Mouse (Mus musculus) midbrain, embryonic 13.5 days (tissue): ENCODE data around the gene Haus8. TPM values are rescaled to one million over a fixed set of nuclear protein-coding genes. Genes with fewer than 3 reads are reported as not detected.
"Not testable (repeated sequence)": the region's sequence is repeated elsewhere in the genome, so short reads cannot be mapped to it uniquely, and the experiment has no call there.

ENCODE experiments used
- ATAC-seq: fragments of 200-750 bp; cut with Nextera tagmentation; 2 replicates; pipeline ENCODE4 v1.8.0; 2017; ENCODE audit warnings: mild to moderate bottlenecking, moderate TSS enrichment, moderate library complexity
- H3K27ac ChIP-seq: fragments of 300-500 bp; sonication (generic); 2 replicates; pipeline ENCODE4 v1.5.1; 2015; ENCODE audit warnings: inconsistent platforms, mild to moderate bottlenecking, moderate library complexity
- H3K27me3 ChIP-seq: fragments of 300-500 bp; sonication (generic); 2 replicates; pipeline ENCODE4 v1.6.1; 2015; ENCODE audit warnings: mild to moderate bottlenecking, inconsistent platforms
- H3K36me3 ChIP-seq: fragments of 300-500 bp; sonication (generic); 2 replicates; pipeline ENCODE4 v1.6.1; 2015; ENCODE audit warnings: mild to moderate bottlenecking, inconsistent platforms
- H3K4me1 ChIP-seq: fragments of 300-500 bp; sonication (generic); replicated peaks from 2 replicates; pipeline ENCODE4 v1.6.1; 2015; ENCODE audit warnings: inconsistent platforms
- H3K4me2 ChIP-seq: fragments of 300-500 bp; sonication (generic); replicated peaks from 2 replicates; pipeline ENCODE4 v1.6.1; 2015; ENCODE audit warnings: moderate library complexity, mild to moderate bottlenecking, inconsistent platforms
- H3K4me3 ChIP-seq: fragments of 300-500 bp; sonication (generic); replicated peaks from 2 replicates; pipeline ENCODE4 v1.5.1; 2015; ENCODE audit warnings: mild to moderate bottlenecking, inconsistent platforms
- H3K9ac ChIP-seq: fragments of 300-500 bp; sonication (generic); replicated peaks from 2 replicates; pipeline ENCODE4 v1.6.1; 2015; ENCODE audit warnings: mild to moderate bottlenecking, inconsistent platforms
- H3K9me3 ChIP-seq: fragments of 300-500 bp; sonication (generic); 2 replicates; pipeline ENCODE4 v1.6.1; 2016; ENCODE audit warnings: mild to moderate bottlenecking, inconsistent platforms
- WGBS: fragments of 180-500 bp; shearing (Covaris S2); methylation state at CpG from one replicate; pipeline ENCODE4 v1.1.7; 2015; 5-methylcytosine and 5-hydroxymethylcytosine counted together
- polyA plus RNA-seq: library from polyadenylated mRNA; unstranded; fragments of >200 nt; fragmentation: Nextera tagmentation; extraction: Ambion mirVana; gene quantifications from 2 replicates; pipeline ENCODE4 v1.2.1, GENCODE M21; 2015

The Haus8 gene
- polyA plus RNA-seq: 54.3 and 54.6 TPM in 2 replicates

GRCm38 (mm10) chr8:71272286-71273150, at the start of gene Haus8, which contains the start of gene Myo9b:
Gene Haus8, minus strand, starts transcription at chr8:71272934.
Gene Myo9b, plus strand, starts transcription at chr8:71272714.
- Histone ChIP-seq H3K27me3 (no peaks in the 10 kb centered on the region), H3K4me1 (peaks cover 41% of the 10 kb centered on the region), H3K36me3 (peaks cover 19% of the 10 kb centered on the region; the same call in 1 of the 2 replicates), H3K9ac (peak within 1 kb of the TSS; percentile 81), H3K4me3 (peak within 1 kb of the TSS; percentile 86), H3K9me3 (no peaks in the 10 kb centered on the region), H3K27ac (peak within 1 kb of the TSS; percentile 77), H3K4me2 (peak within 1 kb of the TSS; percentile 89)
- under 1% methylated on average over 84 of the region's 84 CpGs for WGBS
- ATAC-seq: peak; percentile 98

- ATAC-seq, H3K9me3 ChIP-seq, H3K4me2 ChIP-seq, H3K27me3 ChIP-seq, H3K9ac ChIP-seq, H3K4me1 ChIP-seq, H3K4me3 ChIP-seq, H3K27ac ChIP-seq: not testable (repeated sequence)
- H3K36me3 ChIP-seq: peaks cover 60% of the 10 kb centered on the region
- 91% methylated on average over 2 of the region's 2 CpGs for WGBS
These were observed 47.0 kb upstream of the Haus8 start for GRCm38 (mm10) chr8:71319760-71320159.

GRCm38 (mm10) chr8:71318610-71319009, 45.9 kb upstream of the Haus8 start:
- H3K9me3 ChIP-seq, H3K27me3 ChIP-seq, H3K9ac ChIP-seq, H3K27ac ChIP-seq, H3K4me2 ChIP-seq, H3K4me3 ChIP-seq, H3K4me1 ChIP-seq, ATAC-seq: not testable (repeated sequence)
- WGBS: 88% methylated on average over 5 of the region's 5 CpGs
- peaks cover 49% of the 10 kb centered on the region for H3K36me3 ChIP-seq

GRCm38 (mm10) chr8:71316486-71317031, 43.8 kb upstream of the Haus8 start:
- Histone ChIP-seq H3K9me3 (no peaks in the 10 kb centered on the region), H3K4me2 (no peak overlapping the region), H3K4me1 (peaks cover 12% of the 10 kb centered on the region), H3K9ac (no peak overlapping the region), H3K4me3 (no peak overlapping the region), H3K27me3 (no peaks in the 10 kb centered on the region), H3K36me3 (peaks cover 30% of the 10 kb centered on the region), H3K27ac (no peak overlapping the region)
- ATAC-seq: no peak

- 89% methylated on average over 5 of the region's 5 CpGs for WGBS
- H3K4me1 ChIP-seq: peaks cover 12% of the 10 kb centered on the region
- ATAC-seq: no peak
- no peaks in the 10 kb centered on the region for H3K27me3 ChIP-seq
- H3K9ac ChIP-seq: no peak overlapping the region
- H3K4me3 ChIP-seq: no peak overlapping the region
- no peak overlapping the region for H3K4me2 ChIP-seq
- H3K27ac ChIP-seq: no peak overlapping the region
- peaks cover 25% of the 10 kb centered on the region for H3K36me3 ChIP-seq
- H3K9me3 ChIP-seq: no peaks in the 10 kb centered on the region
These were observed 43.2 kb upstream of the Haus8 start for GRCm38 (mm10) chr8:71315972-71316371.

- Histone ChIP-seq H3K27me3 (no peaks in the 10 kb centered on the region), H3K9me3 (no peaks in the 10 kb centered on the region), H3K27ac (no peak overlapping the region), H3K9ac (no peak overlapping the region), H3K4me3 (no peak overlapping the region), H3K36me3 (peaks cover 22% of the 10 kb centered on the region), H3K4me1 (peaks cover 12% of the 10 kb centered on the region), H3K4me2 (no peak overlapping the region)
- ATAC-seq: no peak
- WGBS: 94% methylated on average over 2 of the region's 2 CpGs
These were observed 41.2 kb upstream of the Haus8 start for GRCm38 (mm10) chr8:71313951-71314350.

- H3K4me1 ChIP-seq: peaks cover 12% of the 10 kb centered on the region
- H3K36me3 ChIP-seq: peaks cover 16% of the 10 kb centered on the region
- H3K27me3 ChIP-seq: no peaks in the 10 kb centered on the region
- no peak overlapping the region for H3K27ac ChIP-seq
- H3K9ac ChIP-seq: 0 out of 2 replicates have a peak overlapping the region, but pooled peaks have one; percentile 23
- ATAC-seq: no peak
- H3K4me2 ChIP-seq: no peak overlapping the region
- WGBS: 46% methylated on average over 1 of the region's 1 CpGs
- H3K4me3 ChIP-seq: no peak overlapping the region
- no peaks in the 10 kb centered on the region for H3K9me3 ChIP-seq
These were observed 40.0 kb upstream of the Haus8 start for GRCm38 (mm10) chr8:71312700-71313099.

- WGBS: 81% methylated on average over 6 of the region's 6 CpGs
- H3K36me3 ChIP-seq: peaks cover 3% of the 10 kb centered on the region
- peaks cover 12% of the 10 kb centered on the region for H3K4me1 ChIP-seq
- no peaks in the 10 kb centered on the region for H3K9me3 ChIP-seq
- no peak for ATAC-seq
- H3K4me2 ChIP-seq: no peak overlapping the region
- no peak overlapping the region for H3K27ac ChIP-seq
- no peak overlapping the region for H3K4me3 ChIP-seq
- H3K27me3 ChIP-seq: no peaks in the 10 kb centered on the region
- no peak overlapping the region for H3K9ac ChIP-seq
These were observed 37.7 kb upstream of the Haus8 start for GRCm38 (mm10) chr8:71310446-71310845.

GRCm38 (mm10) chr8:71307913-71308312, 35.2 kb upstream of the Haus8 start:
- WGBS: 90% methylated on average over 4 of the region's 4 CpGs
- Histone ChIP-seq H3K27me3 (no peaks in the 10 kb centered on the region), H3K36me3 (peaks cover 11% of the 10 kb centered on the region), H3K4me3 (no peak overlapping the region), H3K9me3 (no peaks in the 10 kb centered on the region), H3K27ac (no peak overlapping the region), H3K4me1 (peaks cover 8% of the 10 kb centered on the region), H3K4me2 (no peak overlapping the region), H3K9ac (no peak overlapping the region)
- no peak for ATAC-seq

- WGBS: 97% methylated on average over 1 of the region's 1 CpGs
- H3K9ac ChIP-seq: no peak overlapping the region
- peaks cover 15% of the 10 kb centered on the region for H3K36me3 ChIP-seq
- H3K4me1 ChIP-seq: peaks cover 2% of the 10 kb centered on the region
- H3K27me3 ChIP-seq: no peaks in the 10 kb centered on the region
- no peak for ATAC-seq
- peaks cover 3% of the 10 kb centered on the region; the same call in 1 of the 2 replicates for H3K9me3 ChIP-seq
- no peak overlapping the region for H3K4me3 ChIP-seq
- H3K27ac ChIP-seq: no peak overlapping the region
- H3K4me2 ChIP-seq: no peak overlapping the region
These were observed 34.6 kb upstream of the Haus8 start for GRCm38 (mm10) chr8:71307371-71307770.

- 82% methylated on average over 1 of the region's 1 CpGs for WGBS
- H3K36me3 ChIP-seq: peaks cover 21% of the 10 kb centered on the region
- no peak overlapping the region for H3K27ac ChIP-seq
- no peak overlapping the region for H3K4me2 ChIP-seq
- H3K4me1 ChIP-seq: no peaks in the 10 kb centered on the region
- H3K4me3 ChIP-seq: no peak overlapping the region
- peaks cover 5% of the 10 kb centered on the region; the same call in 1 of the 2 replicates for H3K9me3 ChIP-seq
- H3K9ac ChIP-seq: no peak overlapping the region
- ATAC-seq: no peak
- H3K27me3 ChIP-seq: no peaks in the 10 kb centered on the region
These were observed 33.3 kb upstream of the Haus8 start for GRCm38 (mm10) chr8:71305988-71306387.

GRCm38 (mm10) chr8:71303632-71304031, 30.9 kb upstream of the Haus8 start:
- no peak overlapping the region for H3K4me2 ChIP-seq
- no peaks in the 10 kb centered on the region for H3K27me3 ChIP-seq
- no peak overlapping the region for H3K9ac ChIP-seq
- peaks cover 28% of the 10 kb centered on the region for H3K36me3 ChIP-seq
- H3K4me1 ChIP-seq: no peaks in the 10 kb centered on the region
- peaks cover 5% of the 10 kb centered on the region; the same call in 1 of the 2 replicates for H3K9me3 ChIP-seq
- no peak for ATAC-seq
- WGBS: 89% methylated on average over 1 of the region's 1 CpGs
- H3K4me3 ChIP-seq: no peak overlapping the region
- H3K27ac ChIP-seq: no peak overlapping the region
